Mouse (Mus musculus) midbrain, embryonic 12.5 days (tissue): ENCODE measurements around the gene Slc25a12. TPM values are rescaled to one million over a fixed set of nuclear protein-coding genes. Genes with fewer than 3 reads are reported as not detected.
"Not testable (repeated sequence)": the region's sequence is repeated elsewhere in the genome, so short reads cannot be mapped to it uniquely, and the experiment has no call there.

Experiments
- ATAC-seq: fragments of 200-750 bp; cut with Nextera tagmentation; 2 replicates; pipeline ENCODE4 v1.8.0; 2017; ENCODE audit warnings: low read depth, moderate TSS enrichment, moderate library complexity; ENCODE audit not compliant: low FRiP score
- H3K27ac ChIP-seq: fragments of 300-500 bp; sonication (generic); replicated peaks from 2 replicates; pipeline ENCODE4 v1.5.1; 2016; ENCODE audit warnings: mild to moderate bottlenecking
- H3K27me3 ChIP-seq: fragments of 300-500 bp; sonication (generic); 2 replicates; pipeline ENCODE4 v1.6.1; 2016; ENCODE audit warnings: mild to moderate bottlenecking
- H3K36me3 ChIP-seq: fragments of 300-500 bp; sonication (generic); 2 replicates; pipeline ENCODE4 v1.6.1; 2016
- H3K4me1 ChIP-seq: fragments of 300-500 bp; sonication (generic); 2 replicates; pipeline ENCODE4 v1.6.1; 2016
- H3K4me2 ChIP-seq: fragments of 300-500 bp; sonication (generic); replicated peaks from 2 replicates; pipeline ENCODE4 v1.6.1; 2016; ENCODE audit warnings: mild to moderate bottlenecking, moderate library complexity
- H3K4me3 ChIP-seq: fragments of 300-500 bp; sonication (generic); 2 replicates; pipeline ENCODE4 v1.5.1; 2016; ENCODE audit warnings: mild to moderate bottlenecking
- H3K9ac ChIP-seq: fragments of 300-500 bp; sonication (generic); replicated peaks from 2 replicates; pipeline ENCODE4 v1.6.1; 2016; ENCODE audit warnings: mild to moderate bottlenecking, moderate library complexity
- H3K9me3 ChIP-seq: fragments of 300-500 bp; sonication (generic); 2 replicates; pipeline ENCODE4 v1.6.1; 2016; ENCODE audit warnings: mild to moderate bottlenecking
- WGBS: fragments of 180-500 bp; shearing (Covaris S2); methylation state at CpG from one replicate; pipeline ENCODE4 v1.1.7; 2016; 5-methylcytosine and 5-hydroxymethylcytosine counted together
- polyA plus RNA-seq: library from polyadenylated mRNA; unstranded; fragments of >200 nt; fragmentation: Nextera tagmentation; extraction: Ambion mirVana; gene quantifications from 2 replicates; pipeline ENCODE4 v1.2.1, GENCODE M21; 2016

Gene Slc25a12
- polyA plus RNA-seq: 44.5 and 45.1 TPM in 2 replicates

- Histone ChIP-seq H3K36me3 (no peaks in the 10 kb centered on the region), H3K27ac (peak within 1 kb of the TSS; percentile 79), H3K4me2 (peak within 1 kb of the TSS; percentile 77), H3K27me3 (no peaks in the 10 kb centered on the region), H3K4me3 (peak within 1 kb of the TSS; percentile 80), H3K9me3 (no peaks in the 10 kb centered on the region), H3K9ac (peak within 1 kb of the TSS; percentile 87), H3K4me1 (peaks cover 13% of the 10 kb centered on the region)
- peak; percentile 94 for ATAC-seq
- WGBS: under 1% methylated on average over 57 of the region's 57 CpGs
These were observed at the start of gene Slc25a12 for GRCm38 (mm10) chr2:71367125-71367880. Gene Slc25a12, minus strand, starts transcription at chr2:71367749.

GRCm38 (mm10) chr2:71405613-71406012, 38.1 kb upstream of the Slc25a12 start:
- H3K27ac ChIP-seq: no peak overlapping the region
- no peak overlapping the region for H3K9ac ChIP-seq
- H3K4me2 ChIP-seq: no peak overlapping the region
- H3K4me1 ChIP-seq: no peaks in the 10 kb centered on the region
- no peak for ATAC-seq
- peaks cover 34% of the 10 kb centered on the region for H3K36me3 ChIP-seq
- 92% methylated on average over 1 of the region's 1 CpGs for WGBS
- H3K9me3 ChIP-seq: no peaks in the 10 kb centered on the region
- H3K27me3 ChIP-seq: no peaks in the 10 kb centered on the region
- H3K4me3 ChIP-seq: no peak overlapping the region

GRCm38 (mm10) chr2:71389864-71390263, 22.3 kb upstream of the Slc25a12 start:
- H3K27me3 ChIP-seq: no peaks in the 10 kb centered on the region
- peaks cover 14% of the 10 kb centered on the region for H3K4me1 ChIP-seq
- H3K9me3 ChIP-seq: no peaks in the 10 kb centered on the region
- ATAC-seq: no peak
- peak overlapping the region; percentile 80 for H3K9ac ChIP-seq
- peaks cover 23% of the 10 kb centered on the region for H3K36me3 ChIP-seq
- no peak overlapping the region for H3K27ac ChIP-seq
- peak overlapping the region; percentile 92 for H3K4me3 ChIP-seq
- H3K4me2 ChIP-seq: peak overlapping the region; percentile 86
- WGBS: 70% methylated on average over 9 of the region's 9 CpGs

- peak; percentile 99 for ATAC-seq
- H3K27me3 ChIP-seq: no peaks in the 10 kb centered on the region
- H3K4me3 ChIP-seq: peak within 1 kb of the TSS; percentile 92
- H3K9ac ChIP-seq: peak within 1 kb of the TSS; percentile 80
- peaks cover 14% of the 10 kb centered on the region for H3K4me1 ChIP-seq
- under 1% methylated on average over 64 of the region's 66 CpGs for WGBS
- H3K9me3 ChIP-seq: no peaks in the 10 kb centered on the region
- H3K4me2 ChIP-seq: peak within 1 kb of the TSS; percentile 86
- H3K36me3 ChIP-seq: peaks cover 19% of the 10 kb centered on the region
- peak within 1 kb of the TSS; percentile 65 for H3K27ac ChIP-seq
These were observed 21.6 kb upstream of the Slc25a12 start, which contains the start of gene Hat1 for GRCm38 (mm10) chr2:71388951-71389763. Gene Hat1, plus strand, starts transcription at chr2:71388958.

GRCm38 (mm10) chr2:71387766-71388165, 20.2 kb upstream of the Slc25a12 start:
- Histone ChIP-seq H3K27ac (no peak overlapping the region), H3K4me2 (no peak overlapping the region), H3K4me1 (peaks cover 11% of the 10 kb centered on the region), H3K9me3 (no peaks in the 10 kb centered on the region), H3K4me3 (no peak overlapping the region), H3K36me3 (peaks cover 16% of the 10 kb centered on the region), H3K27me3 (no peaks in the 10 kb centered on the region), H3K9ac (no peak overlapping the region)
- WGBS: 95% methylated on average over 6 of the region's 6 CpGs
- no peak for ATAC-seq

- H3K4me1 ChIP-seq: 0 out of 2 replicates have a peak, but pooled peaks cover 4% of the 10 kb centered on the region
- WGBS: 38% methylated on average over 11 of the region's 11 CpGs
- no peak overlapping the region for H3K4me2 ChIP-seq
- H3K36me3 ChIP-seq: no peaks in the 10 kb centered on the region
- no peaks in the 10 kb centered on the region for H3K9me3 ChIP-seq
- no peak overlapping the region for H3K9ac ChIP-seq
- no peak overlapping the region for H3K27ac ChIP-seq
- H3K4me3 ChIP-seq: no peak overlapping the region
- ATAC-seq: no peak
- no peaks in the 10 kb centered on the region for H3K27me3 ChIP-seq
These were observed 16.3 kb upstream of the Slc25a12 start for GRCm38 (mm10) chr2:71383890-71384289.

- WGBS: 80% methylated on average over 4 of the region's 4 CpGs
- Histone ChIP-seq H3K4me3 (no peak overlapping the region), H3K9me3 (no peaks in the 10 kb centered on the region), H3K4me2 (no peak overlapping the region), H3K9ac (no peak overlapping the region), H3K27ac (no peak overlapping the region), H3K27me3 (no peaks in the 10 kb centered on the region), H3K36me3 (no peaks in the 10 kb centered on the region), H3K4me1 (no peaks in the 10 kb centered on the region)
- ATAC-seq: no peak
These were observed 14.4 kb upstream of the Slc25a12 start for GRCm38 (mm10) chr2:71381962-71382361.

- no peaks in the 10 kb centered on the region for H3K4me1 ChIP-seq
- no peaks in the 10 kb centered on the region for H3K36me3 ChIP-seq
- no peak overlapping the region for H3K9ac ChIP-seq
- H3K27ac ChIP-seq: no peak overlapping the region
- no peak overlapping the region for H3K4me2 ChIP-seq
- no peak for ATAC-seq
- H3K27me3 ChIP-seq: no peaks in the 10 kb centered on the region
- 85% methylated on average over 5 of the region's 5 CpGs for WGBS
- no peaks in the 10 kb centered on the region for H3K9me3 ChIP-seq
- H3K4me3 ChIP-seq: no peak overlapping the region
These were observed 9.9 kb upstream of the Slc25a12 start for GRCm38 (mm10) chr2:71377426-71377825.

- H3K27me3 ChIP-seq: no peaks in the 10 kb centered on the region
- no peaks in the 10 kb centered on the region for H3K36me3 ChIP-seq
- H3K4me2 ChIP-seq: no peak overlapping the region
- WGBS: 53% methylated on average over 11 of the region's 11 CpGs
- no peak overlapping the region for H3K4me3 ChIP-seq
- no peaks in the 10 kb centered on the region for H3K9me3 ChIP-seq
- ATAC-seq: no peak
- no peak overlapping the region for H3K9ac ChIP-seq
- H3K27ac ChIP-seq: no peak overlapping the region
- H3K4me1 ChIP-seq: no peaks in the 10 kb centered on the region
These were observed 8.9 kb upstream of the Slc25a12 start for GRCm38 (mm10) chr2:71376433-71376906.

GRCm38 (mm10) chr2:71374275-71375155, 7.0 kb upstream of the Slc25a12 start:
- no peaks in the 10 kb centered on the region for H3K4me1 ChIP-seq
- 78% methylated on average over 8 of the region's 8 CpGs for WGBS
- H3K9ac ChIP-seq: no peak overlapping the region

GRCm38 (mm10) chr2:71372261-71372660, 4.7 kb upstream of the Slc25a12 start:
- H3K27ac ChIP-seq, H3K4me2 ChIP-seq, ATAC-seq, H3K27me3 ChIP-seq, H3K36me3 ChIP-seq, H3K9ac ChIP-seq, H3K4me1 ChIP-seq, H3K4me3 ChIP-seq, H3K9me3 ChIP-seq: not testable (repeated sequence)
- WGBS: 93% methylated on average over 4 of the region's 4 CpGs

More at GRCm38 (mm10) chr2:71374275-71375155, 7.0 kb upstream of the Slc25a12 start:
- Histone ChIP-seq H3K9me3 (no peaks in the 10 kb centered on the region), H3K4me3 (no peak overlapping the region), H3K27ac (no peak overlapping the region), H3K4me2 (no peak overlapping the region), H3K27me3 (no peaks in the 10 kb centered on the region), H3K36me3 (no peaks in the 10 kb centered on the region)
- ATAC-seq: no peak
